22 mouse cellular contexts compared by ENCODE assay signal in the genomic region with DNA sequence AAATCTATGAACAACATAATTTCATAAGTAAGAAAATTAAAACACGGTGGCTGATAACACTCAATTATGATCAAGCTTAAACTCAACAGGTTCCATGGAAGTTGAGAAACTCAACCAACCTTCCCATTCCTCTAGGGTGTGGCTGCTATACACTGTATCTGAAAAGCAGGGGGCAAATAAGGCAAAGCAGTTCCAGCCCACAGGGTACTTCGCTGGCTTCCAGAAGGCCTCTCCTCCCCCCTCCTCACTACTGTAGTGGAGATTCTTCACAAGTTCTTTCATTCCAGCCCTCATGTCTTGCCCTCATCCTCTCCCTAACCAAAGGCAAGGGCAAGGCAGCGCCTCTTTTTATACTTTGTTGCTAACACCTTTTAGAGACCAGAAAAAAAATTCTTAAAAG. TPM values are rescaled to one million over a fixed set of nuclear protein-coding genes. Genes with fewer than 3 reads are reported as not detected.
"Had no signal": no experiment of that assay in that cellular context is flagged by ENCODE, and none has a peak within 500 bp of the region (broad histone marks: within the 10 kb centered on the region; RNA-seq: fewer than 3 reads in every experiment).

No protein-coding gene starts in this region.

- H3K27me3 ChIP-seq: lung, embryonic 15.5 days; megakaryocyte, embryonic 14.5 days; midbrain, embryonic 13.5 days; neural tube, embryonic 13.5 days had no signal

- H3K27ac ChIP-seq: kidney, postnatal 0 days; layer of hippocampus, adult 2 months; liver, embryonic 14.5 days; lung, embryonic 15.5 days; midbrain, embryonic 10.5 days; midbrain, embryonic 13.5 days; neural tube, embryonic 13.5 days had no signal

- ATAC-seq: intestine, embryonic 16.5 days; midbrain, embryonic 13.5 days; midbrain, embryonic 16.5 days had no signal

- H3K9me3 ChIP-seq: lung, embryonic 15.5 days; megakaryocyte, embryonic 14.5 days; midbrain, embryonic 10.5 days; midbrain, embryonic 13.5 days; neural tube, embryonic 13.5 days had no signal

- H3K4me1 ChIP-seq: lung, embryonic 15.5 days; midbrain, embryonic 10.5 days; midbrain, embryonic 13.5 days; neural tube, embryonic 13.5 days had no signal

- H3K9ac ChIP-seq: liver, embryonic 14.5 days; lung, embryonic 15.5 days; midbrain, embryonic 13.5 days; neural tube, embryonic 13.5 days had no signal

- H3K4me2 ChIP-seq: lung, embryonic 15.5 days; midbrain, embryonic 13.5 days; neural tube, embryonic 13.5 days had no signal

- H3K4me3 ChIP-seq: layer of hippocampus, adult 2 months; lung, embryonic 15.5 days; megakaryocyte, embryonic 14.5 days; midbrain, embryonic 10.5 days; midbrain, embryonic 13.5 days; myocyte; neural tube, embryonic 13.5 days had no signal

- DNase-seq: kidney, adult 18-20 months; kidney, adult 9 months; kidney, postnatal 25 days; layer of hippocampus, adult 9-11 months; lung, adult 18-20 months; lung, postnatal 10 days; retina, postnatal 1 day; right cerebral cortex, postnatal 25 days; thymus, adult 18-20 months; thymus, postnatal 25 days had no signal

RNA-seq across cellular contexts. Expression of gene Cenph, which starts 48.2 kb away (rescaled TPM):
- total RNA-seq: liver, adult 2 months had no signal
